Mouse (Mus musculus) liver, embryonic 16.5 days (tissue): ENCODE results near the gene Gins1. TPM values are rescaled to one million over a fixed set of nuclear protein-coding genes. Genes with fewer than 3 reads are reported as not detected.

Source experiments
- ATAC-seq: fragments of 200-750 bp; cut with Nextera tagmentation; 2 replicates; pipeline ENCODE4 v1.8.0; 2017; ENCODE audit warnings: low read depth, mild to moderate bottlenecking, moderate number of reproducible peaks, moderate library complexity
- H3K27ac ChIP-seq: fragments of 300-500 bp; sonication (generic); 2 replicates; pipeline ENCODE4 v1.5.1; 2014; ENCODE audit warnings: mild to moderate bottlenecking, low read length
- H3K27me3 ChIP-seq: fragments of 300-500 bp; sonication (generic); 2 replicates; pipeline ENCODE4 v1.6.1; 2014; ENCODE audit warnings: low read depth, low read length, mixed read lengths; ENCODE audit not compliant: control insufficient read depth, insufficient read depth
- H3K36me3 ChIP-seq: fragments of 300-500 bp; sonication (generic); 2 replicates; pipeline ENCODE4 v1.6.1; 2014; ENCODE audit warnings: mild to moderate bottlenecking; ENCODE audit not compliant: control insufficient read depth, insufficient read depth
- H3K4me1 ChIP-seq: fragments of 300-500 bp; sonication (generic); 2 replicates; pipeline ENCODE4 v1.6.1; 2014; ENCODE audit warnings: low read depth, low read length, mixed read lengths; ENCODE audit not compliant: control insufficient read depth
- H3K4me2 ChIP-seq: fragments of 300-500 bp; sonication (generic); 2 replicates; pipeline ENCODE4 v1.6.1; 2014; ENCODE audit warnings: low read depth, low read length, mixed read lengths
- H3K4me3 ChIP-seq: fragments of 300-500 bp; sonication (generic); 2 replicates; pipeline ENCODE4 v1.5.1; 2014; ENCODE audit warnings: low read depth, mild to moderate bottlenecking, low read length
- H3K9ac ChIP-seq: fragments of 300-500 bp; sonication (generic); 2 replicates; pipeline ENCODE4 v1.6.1; 2014; ENCODE audit warnings: low read depth, low read length
- H3K9me3 ChIP-seq: fragments of 300-500 bp; sonication (generic); replicated peaks from 2 replicates; pipeline ENCODE4 v1.6.1; 2016; ENCODE audit warnings: low read length; ENCODE audit not compliant: control insufficient read depth
- WGBS: fragments of 180-500 bp; shearing (Covaris S2); extraction: QIAGEN DNeasy Blood & Tissue Kit; methylation state at CpG from one replicate; pipeline ENCODE4 v1.1.7; 2014; ENCODE audit not compliant: insufficient replicate concordance; 5-methylcytosine and 5-hydroxymethylcytosine counted together
- polyA plus RNA-seq: library from polyadenylated mRNA; unstranded; fragments of >200 nt; fragmentation: Nextera tagmentation; extraction: Ambion mirVana; gene quantifications from 2 replicates; pipeline ENCODE4 v1.2.1, GENCODE M21; 2015

Gins1 gene
- polyA plus RNA-seq, 1 experiment from 2014 or later, result 24.4 TPM

GRCm38 (mm10) chr2:150884075-150884778 lies 21.0 kb upstream of the Gins1 start:
- Histone ChIP-seq H3K27ac (no peak overlapping the region), H3K9ac (no peak overlapping the region), H3K36me3 (no peaks in the 10 kb centered on the region), H3K4me3 (no peak overlapping the region), H3K4me1 (no peaks in the 10 kb centered on the region), H3K4me2 (no peak overlapping the region), H3K27me3 (no peaks in the 10 kb centered on the region), H3K9me3 (no peaks in the 10 kb centered on the region)
- ATAC-seq, result no peak; the same call in 1 of the 2 replicates
- WGBS, result 65% methylated on average over 8 of the region's 8 CpGs

GRCm38 (mm10) chr2:150884779-150885110 lies 20.5 kb upstream of the Gins1 start:
- no peak for ATAC-seq

DNA sequence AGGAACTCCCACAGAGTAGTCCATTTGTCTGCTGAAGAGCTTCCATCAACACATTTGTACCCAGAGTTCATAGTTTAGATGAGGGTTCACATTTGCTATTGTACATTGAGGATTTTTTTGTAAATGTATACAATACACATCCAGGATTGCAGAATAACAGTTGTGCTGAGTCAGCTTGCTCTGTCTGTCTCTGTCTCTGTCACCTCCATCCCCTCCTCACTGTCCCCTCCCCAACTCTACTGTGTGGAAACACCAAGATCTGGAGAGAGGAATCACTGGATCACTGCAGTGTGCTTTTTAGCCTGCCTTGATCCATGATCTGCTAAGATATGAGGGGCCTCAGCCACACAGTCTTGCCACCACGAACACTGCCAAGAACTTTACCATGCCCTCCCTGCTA lies 19.4 kb upstream of the Gins1 start:
- Histone ChIP-seq H3K4me1 (no peaks in the 10 kb centered on the region), H3K27me3 (no peaks in the 10 kb centered on the region), H3K4me3 (no peak overlapping the region), H3K36me3 (no peaks in the 10 kb centered on the region), H3K9ac (no peak overlapping the region), H3K27ac (no peak overlapping the region), H3K4me2 (no peak overlapping the region), H3K9me3 (no peaks in the 10 kb centered on the region)
- WGBS, result 39% methylated on average over 1 of the region's 1 CpGs
- no peak for ATAC-seq

More at GRCm38 (mm10) chr2:150884779-150885110, 20.5 kb upstream of the Gins1 start:
- H3K36me3 ChIP-seq, result no peaks in the 10 kb centered on the region
- 65% methylated on average over 1 of the region's 1 CpGs for WGBS
- no peak overlapping the region for H3K27ac ChIP-seq
- no peaks in the 10 kb centered on the region for H3K4me1 ChIP-seq
- H3K9ac ChIP-seq, result no peak overlapping the region
- no peaks in the 10 kb centered on the region for H3K27me3 ChIP-seq
- no peak overlapping the region for H3K4me2 ChIP-seq
- H3K4me3 ChIP-seq, result no peak overlapping the region
- H3K9me3 ChIP-seq, result no peaks in the 10 kb centered on the region

- no peak for ATAC-seq
- no peaks in the 10 kb centered on the region for H3K4me1 ChIP-seq
- H3K27ac ChIP-seq, result no peak overlapping the region
- no peaks in the 10 kb centered on the region for H3K9me3 ChIP-seq
- H3K36me3 ChIP-seq, result no peaks in the 10 kb centered on the region
- H3K4me2 ChIP-seq, result no peak overlapping the region
- H3K9ac ChIP-seq, result no peak overlapping the region
- no peak overlapping the region for H3K4me3 ChIP-seq
- no peaks in the 10 kb centered on the region for H3K27me3 ChIP-seq
These were observed 18.9 kb upstream of the Gins1 start for GRCm38 (mm10) chr2:150886315-150886714.

GRCm38 (mm10) chr2:150887370-150887769 lies 17.8 kb upstream of the Gins1 start:
- Histone ChIP-seq H3K36me3 (no peaks in the 10 kb centered on the region), H3K4me2 (no peak overlapping the region), H3K27ac (no peak overlapping the region), H3K9me3 (no peaks in the 10 kb centered on the region), H3K27me3 (no peaks in the 10 kb centered on the region), H3K9ac (no peak overlapping the region), H3K4me3 (no peak overlapping the region), H3K4me1 (no peaks in the 10 kb centered on the region)
- ATAC-seq, result no peak
- WGBS, result 36% methylated on average over 2 of the region's 2 CpGs

DNA sequence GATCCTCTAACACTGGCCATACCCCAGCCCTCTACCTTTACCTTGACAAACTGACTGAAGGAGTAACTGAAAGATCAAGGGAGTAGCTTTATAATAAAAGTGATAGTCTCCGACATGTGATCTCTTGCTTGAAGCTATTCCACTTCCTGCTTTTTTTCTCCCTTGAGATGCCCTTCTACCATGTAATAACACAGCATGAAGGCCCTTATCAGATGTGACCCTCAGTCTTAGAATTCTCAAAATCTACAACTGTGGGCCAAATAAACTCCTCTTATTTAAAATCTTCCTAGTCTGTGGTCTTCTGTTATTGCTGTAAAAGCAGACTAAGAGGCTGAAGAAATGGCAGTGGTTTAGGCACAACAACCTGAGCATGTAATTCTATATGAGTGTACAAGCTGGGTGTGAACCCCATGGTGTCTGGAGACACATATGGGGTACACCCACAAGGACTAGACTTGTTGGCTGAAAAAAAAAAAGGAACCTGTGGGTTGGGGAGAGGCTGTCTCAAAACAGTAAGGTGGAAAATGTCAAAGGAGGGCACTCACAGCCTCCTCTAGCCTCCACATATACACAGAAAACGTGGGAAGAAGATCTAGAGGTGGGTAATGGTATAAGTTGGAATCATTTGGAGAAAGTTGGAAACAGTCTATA lies 10.5 kb upstream of the Gins1 start:
- H3K4me2 ChIP-seq, result no peak overlapping the region
- ATAC-seq, result no peak
- no peaks in the 10 kb centered on the region for H3K4me1 ChIP-seq
- H3K36me3 ChIP-seq, result no peaks in the 10 kb centered on the region
- 54% methylated on average over 2 of the region's 2 CpGs for WGBS
- H3K9me3 ChIP-seq, result no peaks in the 10 kb centered on the region
- H3K27ac ChIP-seq, result no peak overlapping the region
- H3K27me3 ChIP-seq, result no peaks in the 10 kb centered on the region
- no peak overlapping the region for H3K4me3 ChIP-seq
- no peak overlapping the region for H3K9ac ChIP-seq

DNA sequence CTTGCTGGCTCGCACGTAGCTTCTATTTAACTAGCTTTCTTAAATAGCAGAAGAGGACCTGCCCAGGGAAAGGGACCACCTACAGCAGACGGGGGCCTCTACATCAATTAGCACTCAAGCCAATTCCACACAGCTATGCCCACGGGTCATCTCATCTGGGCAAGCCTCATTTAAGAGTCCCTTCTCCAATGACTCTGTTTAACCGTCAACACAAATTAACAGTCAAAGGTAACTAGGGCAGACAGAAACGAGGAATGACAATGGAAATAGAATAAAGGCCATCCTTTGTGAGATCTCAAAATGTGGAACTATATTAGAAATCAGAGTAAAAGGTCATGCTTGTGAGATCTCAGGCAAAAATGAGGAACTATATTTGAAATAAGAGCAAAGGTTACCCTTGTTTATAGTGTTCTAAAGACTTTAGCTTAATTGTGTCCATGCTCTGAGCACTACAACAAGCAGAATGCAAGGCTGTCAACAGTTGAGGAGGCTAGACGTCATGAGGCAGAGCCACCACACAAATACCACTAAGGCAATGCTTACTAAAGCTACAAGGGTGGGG lies 9.4 kb upstream of the Gins1 start:
- H3K9ac ChIP-seq, result no peak overlapping the region
- WGBS, result 66% methylated on average over 7 of the region's 7 CpGs
- no peaks in the 10 kb centered on the region for H3K4me1 ChIP-seq
- no peak overlapping the region for H3K4me2 ChIP-seq
- no peaks in the 10 kb centered on the region for H3K36me3 ChIP-seq
- no peak overlapping the region for H3K4me3 ChIP-seq
- no peaks in the 10 kb centered on the region for H3K27me3 ChIP-seq
- no peak for ATAC-seq
- H3K27ac ChIP-seq, result no peak overlapping the region
- no peaks in the 10 kb centered on the region for H3K9me3 ChIP-seq

DNA sequence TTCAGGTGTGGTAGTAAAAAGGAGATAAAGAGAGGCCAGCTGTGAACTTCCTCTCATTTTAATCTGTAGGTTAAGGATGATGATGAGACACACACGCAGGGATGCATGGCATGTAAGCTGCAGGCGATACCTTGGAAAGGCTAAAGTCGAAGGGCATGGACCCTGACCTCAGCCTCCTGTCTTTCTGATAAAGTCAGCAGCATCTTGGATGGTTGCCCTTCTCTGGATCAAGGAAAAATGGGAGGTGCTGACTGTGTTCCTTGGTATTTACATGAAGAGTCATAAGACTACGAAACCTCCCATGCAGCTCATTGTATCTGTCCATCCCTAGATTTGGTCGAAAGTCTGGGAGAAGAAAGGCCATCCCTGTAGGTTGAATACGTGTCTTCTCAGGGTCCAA lies 4.9 kb upstream of the Gins1 start:
- H3K27me3 ChIP-seq, result no peaks in the 10 kb centered on the region
- no peaks in the 10 kb centered on the region for H3K9me3 ChIP-seq
- no peak for ATAC-seq
- H3K36me3 ChIP-seq, result no peaks in the 10 kb centered on the region
- no peak overlapping the region for H3K27ac ChIP-seq
- no peak overlapping the region for H3K4me3 ChIP-seq
- no peak overlapping the region for H3K9ac ChIP-seq
- peaks cover 13% of the 10 kb centered on the region for H3K4me1 ChIP-seq
- 73% methylated on average over 6 of the region's 6 CpGs for WGBS
- H3K4me2 ChIP-seq, result no peak overlapping the region

DNA sequence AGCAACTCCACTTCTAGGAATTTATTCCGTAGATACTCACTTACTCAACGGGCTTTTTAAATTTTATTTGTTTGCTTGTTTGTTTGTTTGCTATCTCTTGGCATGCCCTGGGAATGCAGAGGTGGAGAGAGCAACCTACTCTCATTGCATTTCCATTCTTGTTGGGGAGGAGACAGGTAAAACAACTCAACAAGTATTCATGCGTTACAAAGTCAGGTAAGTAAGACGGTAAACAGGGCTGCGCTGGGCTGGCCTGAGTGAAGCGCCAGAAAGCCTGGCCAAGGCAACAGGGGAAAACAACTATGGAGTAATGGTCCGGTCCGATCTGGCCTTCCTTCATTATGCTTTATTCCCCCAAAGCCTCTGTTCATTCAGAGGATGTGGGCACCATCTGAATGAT lies 2.9 kb upstream of the Gins1 start:
- Histone ChIP-seq H3K4me1 (peaks cover 14% of the 10 kb centered on the region), H3K27ac (no peak overlapping the region), H3K36me3 (no peaks in the 10 kb centered on the region), H3K4me3 (no peak overlapping the region), H3K27me3 (no peaks in the 10 kb centered on the region), H3K9ac (no peak overlapping the region), H3K9me3 (no peaks in the 10 kb centered on the region), H3K4me2 (no peak overlapping the region)
- no peak for ATAC-seq
- 78% methylated on average over 8 of the region's 8 CpGs for WGBS
